Mouse (Mus musculus) forebrain, embryonic 16.5 days (tissue): ENCODE results near the gene Csf3. TPM values are rescaled to one million over a fixed set of nuclear protein-coding genes. Genes with fewer than 3 reads are reported as not detected.

Experiments
- ATAC-seq: fragments of 200-750 bp; cut with Nextera tagmentation; 2 replicates; pipeline ENCODE4 v1.8.0; 2017; ENCODE audit warnings: mild to moderate bottlenecking, moderate library complexity
- H3K27ac ChIP-seq: fragments of 300-500 bp; sonication (generic); 2 replicates; pipeline ENCODE4 v1.5.1; 2014; ENCODE audit warnings: low read length, control low read depth
- H3K27me3 ChIP-seq: fragments of 300-500 bp; sonication (generic); replicated peaks from 2 replicates; pipeline ENCODE4 v1.6.1; 2014; ENCODE audit warnings: low read length; ENCODE audit not compliant: control insufficient read depth, insufficient read depth
- H3K36me3 ChIP-seq: fragments of 300-500 bp; sonication (generic); 2 replicates; pipeline ENCODE4 v1.6.1; 2014; ENCODE audit not compliant: control insufficient read depth, insufficient read depth
- H3K4me1 ChIP-seq: fragments of 300-500 bp; sonication (generic); replicated peaks from 2 replicates; pipeline ENCODE4 v1.6.1; 2014; ENCODE audit warnings: low read length; ENCODE audit not compliant: control insufficient read depth, insufficient read depth
- H3K4me2 ChIP-seq: fragments of 300-500 bp; sonication (generic); 2 replicates; pipeline ENCODE4 v1.6.1; 2014; ENCODE audit warnings: mild to moderate bottlenecking, low read length, control low read depth
- H3K4me3 ChIP-seq: fragments of 300-500 bp; sonication (generic); replicated peaks from 2 replicates; pipeline ENCODE4 v1.5.1; 2014; ENCODE audit warnings: mild to moderate bottlenecking, low read length, control low read depth
- H3K9ac ChIP-seq: fragments of 300-500 bp; sonication (generic); replicated peaks from 2 replicates; pipeline ENCODE4 v1.6.1; 2014; ENCODE audit warnings: low read depth, low read length, control low read depth
- H3K9me3 ChIP-seq: fragments of 300-500 bp; sonication (generic); 2 replicates; pipeline ENCODE4 v1.6.1; 2016; ENCODE audit warnings: low read length; ENCODE audit not compliant: control insufficient read depth
- WGBS: fragments of 180-500 bp; shearing (Covaris S2); extraction: QIAGEN DNeasy Blood & Tissue Kit; methylation state at CpG from one replicate; pipeline ENCODE4 v1.1.7; 2014; 5-methylcytosine and 5-hydroxymethylcytosine counted together
- polyA plus RNA-seq: library from polyadenylated mRNA; unstranded; fragments of >200 nt; fragmentation: Nextera tagmentation; extraction: Ambion mirVana; gene quantifications from 2 replicates; pipeline ENCODE4 v1.2.1, GENCODE M21; 2015

The Csf3 gene
- polyA plus RNA-seq, 1 experiment from 2014 or later: not detected

DNA sequence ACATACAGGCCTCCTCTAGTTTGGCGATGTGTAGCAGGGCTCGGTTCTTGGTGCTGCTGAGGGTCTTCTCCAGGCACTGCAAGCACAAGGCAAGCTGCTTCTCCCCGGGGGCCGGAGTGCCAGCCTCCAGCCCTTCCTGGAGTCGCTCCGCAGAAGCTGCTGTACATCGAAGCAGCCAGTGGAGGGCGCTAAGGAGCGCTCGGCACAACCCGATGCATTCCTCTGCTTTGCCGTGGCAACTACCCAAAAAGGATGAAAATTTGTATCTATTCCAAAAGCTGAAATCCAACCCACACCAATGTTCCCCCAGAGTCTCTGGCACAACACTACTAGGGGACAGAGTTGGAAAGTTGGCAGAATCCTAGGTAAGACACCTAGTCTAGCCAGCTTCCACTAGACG, 16.8 kb downstream of the Csf3 start:
- H3K4me1 ChIP-seq: peaks cover 7% of the 10 kb centered on the region
- no peak overlapping the region for H3K27ac ChIP-seq
- no peak overlapping the region for H3K9ac ChIP-seq
- no peaks in the 10 kb centered on the region for H3K27me3 ChIP-seq
- H3K4me3 ChIP-seq: no peak overlapping the region
- ATAC-seq: 0 out of 2 replicates have a peak, but pooled peaks have one; percentile 31
- no peaks in the 10 kb centered on the region for H3K9me3 ChIP-seq
- H3K4me2 ChIP-seq: no peak overlapping the region
- 8% methylated on average over 13 of the region's 13 CpGs for WGBS
- peaks cover 12% of the 10 kb centered on the region; the same call in 1 of the 2 replicates for H3K36me3 ChIP-seq

DNA sequence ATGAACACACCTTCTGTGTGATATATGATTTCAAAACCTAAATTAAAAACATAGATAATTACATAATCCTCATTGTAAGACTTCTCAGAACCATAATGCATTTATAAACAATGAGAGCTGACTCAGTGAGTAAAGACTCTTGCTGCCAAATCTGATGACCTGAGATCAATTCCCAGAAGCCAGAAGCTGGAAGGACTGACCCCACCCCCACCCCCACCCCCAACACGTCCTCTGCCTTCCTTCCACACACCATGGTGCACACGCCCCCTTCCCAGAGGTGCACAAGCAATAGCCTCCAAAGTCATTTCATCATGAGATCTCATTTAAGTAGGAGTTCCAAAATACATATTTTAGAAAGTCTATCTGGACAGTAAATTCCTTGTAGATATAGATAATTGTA, 19.7 kb downstream of the Csf3 start:
- 79% methylated on average over 2 of the region's 2 CpGs for WGBS
- Histone ChIP-seq H3K4me3 (no peak overlapping the region), H3K4me2 (no peak overlapping the region), H3K27ac (no peak overlapping the region), H3K9ac (no peak overlapping the region), H3K27me3 (no peaks in the 10 kb centered on the region), H3K9me3 (no peaks in the 10 kb centered on the region), H3K4me1 (peaks cover 7% of the 10 kb centered on the region), H3K36me3 (peaks cover 4% of the 10 kb centered on the region; the same call in 1 of the 2 replicates)
- no peak for ATAC-seq

DNA sequence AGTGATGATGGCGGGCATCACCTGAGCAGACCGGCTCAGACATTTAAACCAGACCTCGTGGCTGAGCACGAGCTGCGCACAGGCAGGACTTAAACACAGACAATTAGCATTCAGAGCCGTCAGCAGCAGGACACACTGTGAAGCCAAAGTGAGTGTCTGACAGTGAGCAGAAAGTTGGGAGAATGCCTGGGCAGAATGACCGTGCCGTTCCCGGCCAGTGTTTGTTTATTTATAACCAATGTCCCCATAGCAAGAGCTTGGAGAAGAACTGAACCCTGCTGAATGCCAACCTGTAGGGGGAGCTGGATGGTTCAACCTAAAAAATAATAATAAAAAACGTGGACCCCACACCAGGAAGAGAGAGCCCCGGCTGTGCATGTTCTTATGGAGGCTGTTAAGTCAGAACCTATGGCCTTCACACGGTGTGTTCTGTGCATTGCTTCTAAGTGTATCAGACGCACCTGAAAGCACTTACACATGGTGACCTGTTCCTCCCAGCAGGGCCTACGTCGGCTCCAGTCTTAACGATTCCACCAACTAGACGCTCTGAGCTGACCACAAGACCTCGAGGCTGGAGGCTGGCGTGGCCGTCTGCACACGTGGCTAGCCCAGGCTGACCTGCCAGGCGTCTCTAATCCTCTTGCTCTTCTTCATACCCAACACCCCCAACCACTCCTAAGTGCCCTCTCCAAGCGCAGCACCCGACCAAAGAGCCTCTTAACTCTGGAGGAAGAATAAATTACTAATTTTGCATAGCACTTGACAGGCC, 20.6 kb downstream of the Csf3 start:
- H3K4me1 ChIP-seq: peaks cover 7% of the 10 kb centered on the region
- ATAC-seq: no peak
- 61% methylated on average over 24 of the region's 24 CpGs for WGBS

DNA sequence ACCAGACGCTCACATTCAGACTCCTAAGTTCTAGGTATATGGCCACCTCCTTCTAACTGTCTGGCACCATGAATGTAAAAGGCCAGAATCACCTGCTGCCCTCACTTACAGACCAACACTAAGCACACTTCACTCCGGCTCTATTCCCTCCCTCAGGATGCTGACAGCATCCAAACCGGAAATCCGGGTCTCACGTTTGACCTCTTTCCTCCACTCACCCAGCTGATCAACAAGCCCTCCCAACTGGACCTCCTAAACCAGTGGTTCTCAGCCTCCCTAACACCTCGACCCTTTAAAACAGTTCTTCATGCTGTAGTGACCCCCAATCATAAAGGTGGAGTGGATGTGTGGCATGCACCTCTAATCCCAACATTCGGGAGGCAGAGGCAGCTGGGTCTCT, 22.0 kb downstream of the Csf3 start:
- Histone ChIP-seq H3K27ac (no peak overlapping the region), H3K9me3 (no peaks in the 10 kb centered on the region), H3K36me3 (no peaks in the 10 kb centered on the region), H3K4me2 (no peak overlapping the region), H3K4me3 (no peak overlapping the region), H3K27me3 (no peaks in the 10 kb centered on the region), H3K4me1 (peaks cover 9% of the 10 kb centered on the region), H3K9ac (no peak overlapping the region)
- ATAC-seq: no peak
- WGBS: 87% methylated on average over 7 of the region's 7 CpGs

More for the DNA sequence above, 20.6 kb downstream of the Csf3 start:
- H3K27me3 ChIP-seq: no peaks in the 10 kb centered on the region
- no peaks in the 10 kb centered on the region for H3K9me3 ChIP-seq
- H3K27ac ChIP-seq: no peak overlapping the region
- 0 out of 2 replicates have a peak, but pooled peaks cover 3% of the 10 kb centered on the region for H3K36me3 ChIP-seq
- H3K4me2 ChIP-seq: no peak overlapping the region
- no peak overlapping the region for H3K9ac ChIP-seq
- no peak overlapping the region for H3K4me3 ChIP-seq

DNA sequence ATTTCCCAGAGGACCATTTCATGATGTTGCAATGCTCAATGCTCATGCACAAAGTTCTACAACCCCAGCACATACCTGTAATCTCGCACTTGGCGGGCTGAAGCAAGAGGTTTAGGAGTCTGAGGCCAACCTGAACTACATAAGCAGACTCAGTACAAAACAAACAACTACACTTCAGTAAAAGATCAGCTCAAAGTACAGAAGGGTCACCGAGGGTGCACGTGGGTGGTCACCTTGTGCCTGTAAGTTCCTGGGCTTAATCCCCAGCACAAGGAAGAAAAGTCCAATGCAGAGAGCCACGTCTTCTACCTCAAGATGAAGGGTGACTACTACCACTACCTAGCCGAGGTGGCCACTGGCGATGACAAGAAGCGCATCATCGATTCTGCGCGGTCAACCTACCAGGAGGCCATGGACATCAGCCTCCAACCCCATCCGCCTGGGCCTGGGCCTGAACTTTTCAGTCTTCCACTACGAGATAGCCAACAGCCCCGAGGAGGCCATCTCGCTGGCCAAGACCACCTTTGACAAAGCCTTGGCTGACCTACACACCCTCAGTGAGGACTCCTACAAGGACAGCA, 25.0 kb downstream of the Csf3 start:
- Histone ChIP-seq H3K4me1 (peaks cover 24% of the 10 kb centered on the region), H3K9me3 (no peaks in the 10 kb centered on the region), H3K4me3 (no peak overlapping the region), H3K27ac (no peak overlapping the region), H3K4me2 (no peak overlapping the region), H3K36me3 (no peaks in the 10 kb centered on the region), H3K9ac (no peak overlapping the region), H3K27me3 (no peaks in the 10 kb centered on the region)
- no peak for ATAC-seq
- WGBS: 95% methylated on average over 15 of the region's 15 CpGs

DNA sequence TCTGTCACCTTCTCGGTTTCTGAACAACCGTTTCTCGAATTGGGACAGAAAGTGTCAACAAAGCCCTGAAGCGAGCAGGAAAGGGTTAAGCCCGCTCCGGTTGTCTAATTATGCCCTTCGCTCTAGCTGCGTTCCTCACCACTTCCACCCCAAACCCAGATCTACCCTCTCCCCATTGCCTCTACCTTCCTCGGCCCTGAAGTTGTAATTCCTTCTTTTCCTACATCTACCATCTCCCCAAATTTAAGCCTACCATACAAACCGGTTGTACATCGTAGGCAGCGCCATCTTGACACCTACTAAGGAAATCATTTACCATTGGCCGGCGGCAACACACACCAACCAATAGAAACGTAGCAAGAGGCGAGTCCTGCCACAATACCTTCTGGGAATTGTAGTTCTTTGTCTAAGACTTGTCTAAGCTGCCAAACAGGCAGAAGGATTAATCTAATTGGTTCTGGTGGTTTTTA, 28.1 kb downstream of the Csf3 start, which contains the start of gene Med24:
Gene Med24 (minus strand): TSS at position 317 of the 470 bp plus-strand sequence.
- peak within 1 kb of the TSS; percentile 78 for H3K4me3 ChIP-seq
- H3K36me3 ChIP-seq: no peaks in the 10 kb centered on the region
- peak; percentile 98 for ATAC-seq
- 0 out of 2 replicates have a peak, but pooled peaks cover 1% of the 10 kb centered on the region for H3K9me3 ChIP-seq
- peaks cover 30% of the 10 kb centered on the region for H3K4me1 ChIP-seq
- H3K27me3 ChIP-seq: no peaks in the 10 kb centered on the region
- 0% methylated on average over 16 of the region's 16 CpGs for WGBS
- peak within 1 kb of the TSS; percentile 92 for H3K27ac ChIP-seq
- H3K9ac ChIP-seq: peak within 1 kb of the TSS; percentile 70
- peak within 1 kb of the TSS; percentile 95 for H3K4me2 ChIP-seq

DNA sequence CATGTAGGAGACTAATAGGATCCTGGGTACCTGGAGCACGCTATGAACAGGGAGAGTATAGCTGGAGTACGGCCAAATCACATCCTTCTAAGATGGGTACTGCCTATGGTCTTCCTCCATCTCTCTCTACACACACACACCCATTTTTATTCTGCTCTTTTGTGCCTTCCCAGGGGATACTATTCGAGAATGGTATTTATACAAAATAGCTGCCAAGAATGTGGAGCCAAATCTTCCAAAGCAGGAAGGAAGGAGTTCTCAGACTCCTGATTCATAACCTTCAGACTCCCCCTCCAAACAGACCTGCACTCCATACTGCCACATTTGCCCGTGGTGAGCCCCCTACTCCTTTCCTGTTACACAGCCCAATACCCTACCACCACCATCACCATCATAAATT, 29.7 kb downstream of the Csf3 start:
- Histone ChIP-seq H3K9ac (no peak overlapping the region), H3K27ac (peak overlapping the region; percentile 68), H3K27me3 (no peaks in the 10 kb centered on the region), H3K9me3 (0 out of 2 replicates have a peak, but pooled peaks cover 2% of the 10 kb centered on the region), H3K4me3 (no peak overlapping the region), H3K4me2 (no peak overlapping the region), H3K4me1 (peaks cover 30% of the 10 kb centered on the region), H3K36me3 (no peaks in the 10 kb centered on the region)
- WGBS: 47% methylated on average over 4 of the region's 4 CpGs
- ATAC-seq: no peak; the same call in 1 of the 2 replicates

DNA sequence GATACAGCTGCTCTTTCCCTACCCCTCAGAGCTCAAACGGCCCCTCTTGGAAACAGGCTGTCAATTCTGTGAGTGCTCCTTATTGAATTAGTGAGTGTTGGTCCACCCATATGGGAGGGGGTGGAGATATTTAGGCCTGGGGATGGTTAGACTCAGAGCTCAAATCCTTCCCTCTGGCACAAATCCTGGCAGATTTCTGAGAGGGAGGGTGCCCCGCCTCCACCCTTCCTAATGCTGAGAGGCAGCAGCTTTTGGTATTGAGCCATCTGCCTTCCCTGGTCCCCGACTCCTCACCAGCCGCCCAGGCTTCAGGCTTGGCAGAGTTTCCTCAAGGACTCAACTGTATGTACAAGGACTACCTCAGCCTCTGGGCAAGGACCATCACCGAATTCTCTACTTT, 30.1 kb downstream of the Csf3 start:
- H3K9ac ChIP-seq: no peak overlapping the region
- peaks cover 30% of the 10 kb centered on the region for H3K4me1 ChIP-seq
- H3K27ac ChIP-seq: peak overlapping the region; percentile 68
- no peak overlapping the region for H3K4me2 ChIP-seq
- H3K36me3 ChIP-seq: no peaks in the 10 kb centered on the region
- H3K4me3 ChIP-seq: no peak overlapping the region
- peak; percentile 27 for ATAC-seq
- 37% methylated on average over 5 of the region's 5 CpGs for WGBS
- H3K27me3 ChIP-seq: no peaks in the 10 kb centered on the region
- H3K9me3 ChIP-seq: 0 out of 2 replicates have a peak, but pooled peaks cover 2% of the 10 kb centered on the region

DNA sequence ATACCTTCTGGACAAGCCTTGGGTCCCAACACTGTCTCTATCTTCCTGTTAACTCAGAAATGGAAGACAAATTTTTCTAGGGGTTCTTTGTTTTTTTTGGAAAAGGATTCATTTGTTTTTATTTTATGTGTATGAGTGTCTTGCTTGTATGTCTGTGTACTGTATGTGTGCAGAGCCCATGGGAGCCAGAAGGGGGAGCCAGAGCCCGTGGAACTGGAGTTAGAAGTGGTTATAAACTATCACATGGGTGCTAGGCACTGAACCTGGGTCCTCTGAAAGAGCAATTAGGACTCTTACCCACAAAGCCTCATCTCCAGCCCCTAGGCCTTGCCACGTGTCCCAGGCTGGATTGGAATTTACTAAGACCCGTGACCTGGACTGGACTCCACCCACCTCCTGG, 33.0 kb downstream of the Csf3 start:
- WGBS: 71% methylated on average over 3 of the region's 3 CpGs
- ATAC-seq: no peak
- Histone ChIP-seq H3K4me1 (peaks cover 32% of the 10 kb centered on the region), H3K4me2 (no peak overlapping the region), H3K9ac (no peak overlapping the region), H3K36me3 (no peaks in the 10 kb centered on the region), H3K9me3 (0 out of 2 replicates have a peak, but pooled peaks cover 2% of the 10 kb centered on the region), H3K27me3 (no peaks in the 10 kb centered on the region), H3K27ac (no peak overlapping the region), H3K4me3 (no peak overlapping the region)
